Mouse (Mus musculus): ENCODE results near the gene Zfp598.

DNA sequence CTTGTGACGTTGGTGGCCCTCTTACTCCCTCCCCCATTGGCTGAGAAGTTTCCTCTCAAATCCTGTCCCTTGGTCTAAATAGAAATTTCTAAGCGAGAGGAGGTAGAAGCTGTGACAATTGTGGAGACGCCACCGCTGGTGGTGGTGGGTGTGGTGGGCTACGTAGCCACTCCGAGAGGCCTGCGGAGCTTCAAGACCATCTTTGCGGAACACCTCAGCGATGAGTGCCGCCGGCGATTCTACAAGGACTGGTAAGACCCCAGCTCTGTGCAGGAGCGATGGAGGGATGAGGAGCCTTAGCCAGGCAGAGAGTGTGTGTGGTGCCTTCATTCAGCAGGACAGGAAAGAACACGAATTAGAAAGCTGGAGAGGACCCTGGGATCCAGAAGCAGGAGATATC lies 61.3 kb downstream of the Zfp598 start:
- TF ChIP-seq POLR2A (IDR thresholded peaks at IDR 0.05; ENCODE audit: borderline replicate concordance, low read depth, low read length) (no peak), CTCF (IDR thresholded peaks at IDR 0.05; ENCODE audit: low read depth, low read length) (no peak)

Data from bone marrow macrophage, adult 2 months (primary cell).